Mouse (Mus musculus): ENCODE measurements at regions not wholly inside any gene's neighbourhood (a gene's known extent, or its start where the extent isn't known, plus 50 kb on each side); places are given as distances from the start of the nearest gene placed in this dataset.
A peak's percentile ranks its signal among the peaks of the same experiment; 100 is the strongest.

GRCm38 (mm10) chr1:121224250-121224649 lies 108.1 kb downstream of the Insig2 start:
- Histone ChIP-seq H3K36me3 (ENCODE audit: insufficient read depth, low read length) (no peaks in the 10 kb centered on the region), H3K27me3 (ENCODE audit: insufficient read depth, low read length) (no peaks in the 10 kb centered on the region), H3K4me2 (replicated peaks; ENCODE audit: low read depth, low read length) (no peak overlapping the region), H3K9me3 (ENCODE audit: low read length) (no peaks in the 10 kb centered on the region), H3K4me1 (ENCODE audit: insufficient read depth, low read length) (no peaks in the 10 kb centered on the region), H3K27ac (ENCODE audit: low read length) (no peak overlapping the region), H3K9ac (replicated peaks; ENCODE audit: low read length) (no peak overlapping the region), H3K4me3 (ENCODE audit: low read length) (no peak overlapping the region)
- ATAC-seq (ENCODE audit: low FRiP score, low TSS enrichment): no peak
- 47% methylated on average over 11 of the region's 11 CpGs for WGBS

GRCm38 (mm10) chr1:121226466-121227232 lies 105.7 kb downstream of the Insig2 start:
- Histone ChIP-seq H3K36me3 (ENCODE audit: insufficient read depth, low read length) (no peaks in the 10 kb centered on the region), H3K4me2 (replicated peaks; ENCODE audit: low read depth, low read length) (no peak overlapping the region), H3K27me3 (ENCODE audit: insufficient read depth, low read length) (no peaks in the 10 kb centered on the region), H3K9me3 (ENCODE audit: low read length) (no peaks in the 10 kb centered on the region), H3K27ac (ENCODE audit: low read length) (no peak overlapping the region), H3K9ac (replicated peaks; ENCODE audit: low read length) (no peak overlapping the region), H3K4me1 (ENCODE audit: insufficient read depth, low read length) (no peaks in the 10 kb centered on the region), H3K4me3 (ENCODE audit: low read length) (no peak overlapping the region)
- ATAC-seq (ENCODE audit: low FRiP score, low TSS enrichment): no peak
- WGBS: 36% methylated on average over 15 of the region's 15 CpGs

- no peak overlapping the region for H3K4me3 ChIP-seq (ENCODE audit: low read length)
- no peaks in the 10 kb centered on the region for H3K4me1 ChIP-seq (ENCODE audit: insufficient read depth, low read length)
- no peaks in the 10 kb centered on the region for H3K36me3 ChIP-seq (ENCODE audit: insufficient read depth, low read length)
- ATAC-seq (ENCODE audit: low FRiP score, low TSS enrichment): no peak
- H3K27me3 ChIP-seq (ENCODE audit: insufficient read depth, low read length): no peaks in the 10 kb centered on the region
- H3K27ac ChIP-seq (ENCODE audit: low read length): no peak overlapping the region
- no peaks in the 10 kb centered on the region for H3K9me3 ChIP-seq (ENCODE audit: low read length)
- no peak overlapping the region for H3K4me2 ChIP-seq (replicated peaks; ENCODE audit: low read depth, low read length)
- 61% methylated on average over 6 of the region's 6 CpGs for WGBS
- H3K9ac ChIP-seq (replicated peaks; ENCODE audit: low read length): no peak overlapping the region
These were observed 105.2 kb downstream of the Insig2 start for GRCm38 (mm10) chr1:121227233-121227594.

- ATAC-seq (ENCODE audit: low FRiP score, low TSS enrichment): peak; percentile 88
- Histone ChIP-seq H3K27me3 (ENCODE audit: insufficient read depth, low read length) (no peaks in the 10 kb centered on the region), H3K9ac (replicated peaks; ENCODE audit: low read length) (no peak overlapping the region), H3K4me1 (ENCODE audit: insufficient read depth, low read length) (no peaks in the 10 kb centered on the region), H3K36me3 (ENCODE audit: insufficient read depth, low read length) (no peaks in the 10 kb centered on the region), H3K4me2 (replicated peaks; ENCODE audit: low read depth, low read length) (no peak overlapping the region), H3K4me3 (ENCODE audit: low read length) (no peak overlapping the region), H3K9me3 (ENCODE audit: low read length) (no peaks in the 10 kb centered on the region), H3K27ac (ENCODE audit: low read length) (no peak overlapping the region)
- 28% methylated on average over 6 of the region's 6 CpGs for WGBS
These were observed 88.8 kb downstream of the Insig2 start for GRCm38 (mm10) chr1:121243576-121243975.

- Histone ChIP-seq H3K9ac (replicated peaks; ENCODE audit: low read length) (no peak overlapping the region), H3K9me3 (ENCODE audit: low read length) (no peaks in the 10 kb centered on the region), H3K4me1 (ENCODE audit: insufficient read depth, low read length) (no peaks in the 10 kb centered on the region), H3K4me3 (ENCODE audit: low read length) (no peak overlapping the region), H3K27ac (ENCODE audit: low read length) (no peak overlapping the region), H3K4me2 (replicated peaks; ENCODE audit: low read depth, low read length) (no peak overlapping the region), H3K27me3 (ENCODE audit: insufficient read depth, low read length) (no peaks in the 10 kb centered on the region), H3K36me3 (ENCODE audit: insufficient read depth, low read length) (no peaks in the 10 kb centered on the region)
- 57% methylated on average over 2 of the region's 2 CpGs for WGBS
- no peak for ATAC-seq (ENCODE audit: low FRiP score, low TSS enrichment)
These were observed 84.8 kb downstream of the Insig2 start for GRCm38 (mm10) chr1:121247556-121247955.

- 65% methylated on average over 1 of the region's 1 CpGs for WGBS
- Histone ChIP-seq H3K27ac (ENCODE audit: low read length) (no peak overlapping the region), H3K36me3 (ENCODE audit: insufficient read depth, low read length) (no peaks in the 10 kb centered on the region), H3K9ac (replicated peaks; ENCODE audit: low read length) (no peak overlapping the region), H3K4me1 (ENCODE audit: insufficient read depth, low read length) (no peaks in the 10 kb centered on the region), H3K4me3 (ENCODE audit: low read length) (no peak overlapping the region), H3K4me2 (replicated peaks; ENCODE audit: low read depth, low read length) (no peak overlapping the region), H3K27me3 (ENCODE audit: insufficient read depth, low read length) (no peaks in the 10 kb centered on the region), H3K9me3 (ENCODE audit: low read length) (no peaks in the 10 kb centered on the region)
- ATAC-seq (ENCODE audit: low FRiP score, low TSS enrichment): no peak
These were observed 83.3 kb downstream of the Insig2 start for GRCm38 (mm10) chr1:121249081-121249480.

GRCm38 (mm10) chr1:121250686-121251085 lies 81.7 kb downstream of the Insig2 start:
- Histone ChIP-seq H3K4me3 (ENCODE audit: low read length) (no peak overlapping the region), H3K4me2 (replicated peaks; ENCODE audit: low read depth, low read length) (no peak overlapping the region), H3K27ac (ENCODE audit: low read length) (no peak overlapping the region), H3K27me3 (ENCODE audit: insufficient read depth, low read length) (no peaks in the 10 kb centered on the region), H3K36me3 (ENCODE audit: insufficient read depth, low read length) (no peaks in the 10 kb centered on the region), H3K4me1 (ENCODE audit: insufficient read depth, low read length) (no peaks in the 10 kb centered on the region), H3K9me3 (ENCODE audit: low read length) (no peaks in the 10 kb centered on the region), H3K9ac (replicated peaks; ENCODE audit: low read length) (no peak overlapping the region)
- ATAC-seq (ENCODE audit: low FRiP score, low TSS enrichment): no peak
- 82% methylated on average over 4 of the region's 4 CpGs for WGBS

- H3K27ac ChIP-seq (ENCODE audit: low read length): no peak overlapping the region
- no peaks in the 10 kb centered on the region for H3K9me3 ChIP-seq (ENCODE audit: low read length)
- no peaks in the 10 kb centered on the region for H3K36me3 ChIP-seq (ENCODE audit: insufficient read depth, low read length)
- no peak overlapping the region for H3K4me3 ChIP-seq (ENCODE audit: low read length)
- H3K27me3 ChIP-seq (ENCODE audit: insufficient read depth, low read length): no peaks in the 10 kb centered on the region
- no peak overlapping the region for H3K4me2 ChIP-seq (replicated peaks; ENCODE audit: low read depth, low read length)
- no peak for ATAC-seq (ENCODE audit: low FRiP score, low TSS enrichment)
- no peaks in the 10 kb centered on the region for H3K4me1 ChIP-seq (ENCODE audit: insufficient read depth, low read length)
- 88% methylated on average over 7 of the region's 7 CpGs for WGBS
- no peak overlapping the region for H3K9ac ChIP-seq (replicated peaks; ENCODE audit: low read length)
These were observed 80.3 kb downstream of the Insig2 start for GRCm38 (mm10) chr1:121252056-121252455.

- Histone ChIP-seq H3K36me3 (ENCODE audit: insufficient read depth, low read length) (no peaks in the 10 kb centered on the region), H3K4me2 (replicated peaks; ENCODE audit: low read depth, low read length) (no peak overlapping the region), H3K4me3 (ENCODE audit: low read length) (no peak overlapping the region), H3K4me1 (ENCODE audit: insufficient read depth, low read length) (no peaks in the 10 kb centered on the region), H3K27ac (ENCODE audit: low read length) (no peak overlapping the region), H3K9ac (replicated peaks; ENCODE audit: low read length) (no peak overlapping the region; the same call in 1 of the 2 replicates), H3K9me3 (ENCODE audit: low read length) (no peaks in the 10 kb centered on the region), H3K27me3 (ENCODE audit: insufficient read depth, low read length) (no peaks in the 10 kb centered on the region)
- ATAC-seq (ENCODE audit: low FRiP score, low TSS enrichment): no peak
- 67% methylated on average over 9 of the region's 9 CpGs for WGBS
These were observed 78.2 kb downstream of the Insig2 start for GRCm38 (mm10) chr1:121254196-121254595.
